Mouse (Mus musculus) brown adipose tissue, adult 24 weeks (tissue): Measurements from ENCODE around the gene Olfr1420. TPM values are rescaled to one million over a fixed set of nuclear protein-coding genes. Genes with fewer than 3 reads are reported as not detected.
A peak's percentile ranks its signal among the peaks of the same experiment; 100 is the strongest.
"Not testable (repeated sequence)": the region's sequence is repeated elsewhere in the genome, so short reads cannot be mapped to it uniquely, and the experiment has no call there.

Source experiments
- H3K27ac ChIP-seq: fragments of 200-500 bp; replicated peaks from 2 replicates; pipeline ENCODE4 v1.5.1; 2012; ENCODE audit warnings: low read depth, mild to moderate bottlenecking, low read length
- H3K4me1 ChIP-seq: fragments of 200-500 bp; 2 replicates; pipeline ENCODE4 v1.6.1; 2012; ENCODE audit warnings: low read length, mixed read lengths; ENCODE audit not compliant: control insufficient read depth, insufficient read depth, insufficient read length
- H3K4me3 ChIP-seq: fragments of 200-500 bp; 2 replicates; pipeline ENCODE4 v1.5.1; 2012; ENCODE audit warnings: low read depth, mild to moderate bottlenecking, low read length, moderate library complexity; ENCODE audit not compliant: insufficient read depth
- polyA plus RNA-seq: library from polyadenylated mRNA; stranded (reverse); fragments of >200 nt; gene quantifications from 2 replicates; pipeline ENCODE4 v1.2.4, GENCODE M21; 2012; ENCODE audit not compliant: missing spikeins, insufficient read depth, insufficient read length

Olfr1420 gene
- polyA plus RNA-seq = not detected in 2 replicates

GRCm38 (mm10) chr19:11886265-11886664 lies at the start of gene Olfr1420:
TSS of gene Olfr1420 (plus strand) at chr19:11886565.
- Histone ChIP-seq H3K4me3 (no peak within 1 kb of the TSS), H3K4me1 (no peaks in the 10 kb centered on the region), H3K27ac (no peak within 1 kb of the TSS)

- Histone ChIP-seq H3K27ac (no peak within 1 kb of the TSS), H3K4me1 (no peaks in the 10 kb centered on the region), H3K4me3 (no peak within 1 kb of the TSS)
Measured at GRCm38 (mm10) chr19:11839119-11839518, 47.2 kb upstream of the Olfr1420 start, which contains the start of gene Olfr1417. TSS of gene Olfr1417 (minus strand) at chr19:11839219.

GRCm38 (mm10) chr19:11846333-11846732 lies 40.0 kb upstream of the Olfr1420 start:
- Histone ChIP-seq H3K4me1 (no peaks in the 10 kb centered on the region), H3K27ac (no peak overlapping the region), H3K4me3 (no peak overlapping the region)

- no peak overlapping the region for H3K4me3 ChIP-seq
- H3K4me1 ChIP-seq = no peaks in the 10 kb centered on the region
Measured at GRCm38 (mm10) chr19:11852652-11853051, 33.7 kb upstream of the Olfr1420 start.

GRCm38 (mm10) chr19:11854821-11855220 lies 31.5 kb upstream of the Olfr1420 start:
- no peaks in the 10 kb centered on the region for H3K4me1 ChIP-seq
- H3K4me3 ChIP-seq = no peak overlapping the region
- no peak overlapping the region for H3K27ac ChIP-seq

More at GRCm38 (mm10) chr19:11852652-11853051, 33.7 kb upstream of the Olfr1420 start:
- H3K27ac ChIP-seq = no peak overlapping the region

- Histone ChIP-seq H3K4me3 (no peak overlapping the region), H3K27ac (no peak overlapping the region), H3K4me1 (no peaks in the 10 kb centered on the region)
Measured at GRCm38 (mm10) chr19:11856506-11856905, 29.9 kb upstream of the Olfr1420 start.

GRCm38 (mm10) chr19:11860966-11861365 lies 25.4 kb upstream of the Olfr1420 start, which contains the start of gene Olfr1418:
TSS of gene Olfr1418 (minus strand) at chr19:11861066.
- Histone ChIP-seq H3K4me1 (no peaks in the 10 kb centered on the region), H3K27ac (no peak within 1 kb of the TSS), H3K4me3 (no peak within 1 kb of the TSS)

GRCm38 (mm10) chr19:11867837-11868236 lies 18.5 kb upstream of the Olfr1420 start:
- Histone ChIP-seq H3K4me1 (no peaks in the 10 kb centered on the region), H3K4me3 (no peak overlapping the region), H3K27ac (no peak overlapping the region)

GRCm38 (mm10) chr19:11875006-11875405 lies 11.4 kb upstream of the Olfr1420 start, which contains the start of gene Olfr1419:
TSS of gene Olfr1419 (minus strand) at chr19:11875106.
- no peak within 1 kb of the TSS for H3K4me3 ChIP-seq
- H3K4me1 ChIP-seq = no peaks in the 10 kb centered on the region
- H3K27ac ChIP-seq = no peak within 1 kb of the TSS

- not testable (repeated sequence) for H3K4me3 ChIP-seq, H3K4me1 ChIP-seq, H3K27ac ChIP-seq
Measured at GRCm38 (mm10) chr19:11878404-11878803, 8.0 kb upstream of the Olfr1420 start.

GRCm38 (mm10) chr19:11911021-11911420 lies 24.7 kb downstream of the Olfr1420 start:
- Histone ChIP-seq H3K27ac (peak overlapping the region; percentile 96), H3K4me3 (peak overlapping the region; percentile 69), H3K4me1 (no peaks in the 10 kb centered on the region)

- no peaks in the 10 kb centered on the region for H3K4me1 ChIP-seq
- H3K27ac ChIP-seq = peak overlapping the region; percentile 96
Measured at GRCm38 (mm10) chr19:11911603-11912002, 25.2 kb downstream of the Olfr1420 start.

GRCm38 (mm10) chr19:11912037-11912532 lies 25.7 kb downstream of the Olfr1420 start, which contains the start of gene Patl1:
TSS of gene Patl1 (plus strand) at chr19:11912399.
- peak within 1 kb of the TSS; percentile 96 for H3K27ac ChIP-seq
- peak within 1 kb of the TSS; percentile 83 for H3K4me3 ChIP-seq
- H3K4me1 ChIP-seq = no peaks in the 10 kb centered on the region

More at GRCm38 (mm10) chr19:11911603-11912002, 25.2 kb downstream of the Olfr1420 start:
- peak overlapping the region; percentile 69 for H3K4me3 ChIP-seq

- Histone ChIP-seq H3K27ac (peak overlapping the region; percentile 85), H3K4me1 (no peaks in the 10 kb centered on the region), H3K4me3 (peak overlapping the region; percentile 83)
Measured at GRCm38 (mm10) chr19:11912533-11913121, 26.3 kb downstream of the Olfr1420 start.

- H3K4me1 ChIP-seq = no peaks in the 10 kb centered on the region
- no peak overlapping the region for H3K4me3 ChIP-seq
- no peak overlapping the region for H3K27ac ChIP-seq
Measured at GRCm38 (mm10) chr19:11915804-11916203, 29.4 kb downstream of the Olfr1420 start.

- H3K4me3 ChIP-seq = no peak overlapping the region
- H3K4me1 ChIP-seq = no peaks in the 10 kb centered on the region
- no peak overlapping the region for H3K27ac ChIP-seq
Measured at GRCm38 (mm10) chr19:11922068-11922467, 35.7 kb downstream of the Olfr1420 start.
